Mouse (Mus musculus): Measurements from ENCODE around the gene Osbpl8. TPM values are rescaled to one million over a fixed set of nuclear protein-coding genes. Genes with fewer than 3 reads are reported as not detected.
"Not testable (repeated sequence)": the region's sequence is repeated elsewhere in the genome, so short reads cannot be mapped to it uniquely, and the experiment has no call there.

Osbpl8 gene
- polyA plus RNA-seq, 1 experiment from 2014 or later: 10.5 TPM

DNA sequence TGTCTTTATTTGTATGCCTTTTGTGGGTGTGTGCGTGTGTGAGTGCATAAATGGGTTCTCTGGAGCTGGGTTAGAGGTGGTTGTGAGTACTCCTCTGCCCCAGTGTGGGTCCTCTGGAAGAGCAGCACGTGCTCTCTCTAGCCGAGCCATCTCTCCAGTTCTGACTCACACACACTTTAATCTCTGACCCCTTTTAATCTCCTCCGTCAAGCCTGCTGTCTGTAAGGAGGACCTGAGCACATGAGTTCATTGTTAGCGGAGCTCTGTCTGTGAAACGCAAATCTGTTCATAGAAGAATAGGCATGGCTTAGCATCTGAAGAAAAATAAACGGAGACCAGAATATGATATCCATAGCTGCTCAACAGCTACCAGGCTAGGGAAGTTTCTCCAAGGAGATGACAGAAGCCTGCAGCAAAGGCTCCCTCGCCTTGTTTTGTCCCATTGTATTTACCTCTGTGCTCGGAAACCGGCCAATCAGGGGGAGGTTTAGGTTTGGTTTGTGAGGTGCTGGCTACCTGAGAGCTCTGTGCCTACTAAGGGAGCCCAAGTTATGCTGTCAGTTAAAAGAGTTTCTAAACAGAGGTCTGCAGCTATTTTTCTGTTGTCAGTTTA lies 58.8 kb downstream of the Osbpl8 start:
- no peaks in the 10 kb centered on the region for H3K27me3 ChIP-seq
- no peak overlapping the region for H3K4me3 ChIP-seq
- no peak overlapping the region for H3K9ac ChIP-seq
- H3K9me3 ChIP-seq: no peaks in the 10 kb centered on the region
- no peak overlapping the region for H3K4me2 ChIP-seq
- peaks cover 4% of the 10 kb centered on the region; the same call in 1 of the 2 replicates for H3K4me1 ChIP-seq
- H3K27ac ChIP-seq: no peak overlapping the region
- 30% methylated on average over 10 of the region's 10 CpGs for whole genome bisulfite sequencing
- no peaks in the 10 kb centered on the region for H3K36me3 ChIP-seq
- no peak for ATAC-seq (ENCODE audit: borderline replicate concordance, extremely low read depth, low FRiP score, low TSS enrichment)

DNA sequence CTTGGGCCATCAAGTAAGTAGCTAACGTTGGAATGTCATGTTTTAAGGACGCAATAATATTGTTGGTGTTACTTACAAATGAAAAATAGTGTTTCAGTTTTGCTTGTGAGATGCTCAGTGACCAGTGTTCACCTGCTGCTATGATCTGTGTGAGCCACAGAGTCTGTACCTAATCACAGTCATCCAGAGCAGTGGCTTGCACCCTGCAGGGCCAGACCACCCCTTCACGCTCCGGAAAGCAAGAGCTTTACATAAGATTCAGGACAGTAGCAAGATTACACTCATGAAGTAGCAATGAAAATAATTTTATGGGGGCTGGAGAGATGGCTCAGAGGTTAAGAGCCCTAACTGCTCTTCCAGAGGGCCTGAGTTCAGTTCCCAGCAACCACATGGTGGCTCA lies 60.1 kb downstream of the Osbpl8 start:
- Histone ChIP-seq H3K9me3 (no peaks in the 10 kb centered on the region), H3K27ac (no peak overlapping the region), H3K4me2 (no peak overlapping the region), H3K4me3 (no peak overlapping the region), H3K4me1 (peaks cover 4% of the 10 kb centered on the region; the same call in 1 of the 2 replicates), H3K36me3 (no peaks in the 10 kb centered on the region), H3K27me3 (no peaks in the 10 kb centered on the region), H3K9ac (no peak overlapping the region)
- WGBS: 81% methylated on average over 4 of the region's 4 CpGs
- no peak for ATAC-seq (ENCODE audit: borderline replicate concordance, extremely low read depth, low FRiP score, low TSS enrichment)

DNA sequence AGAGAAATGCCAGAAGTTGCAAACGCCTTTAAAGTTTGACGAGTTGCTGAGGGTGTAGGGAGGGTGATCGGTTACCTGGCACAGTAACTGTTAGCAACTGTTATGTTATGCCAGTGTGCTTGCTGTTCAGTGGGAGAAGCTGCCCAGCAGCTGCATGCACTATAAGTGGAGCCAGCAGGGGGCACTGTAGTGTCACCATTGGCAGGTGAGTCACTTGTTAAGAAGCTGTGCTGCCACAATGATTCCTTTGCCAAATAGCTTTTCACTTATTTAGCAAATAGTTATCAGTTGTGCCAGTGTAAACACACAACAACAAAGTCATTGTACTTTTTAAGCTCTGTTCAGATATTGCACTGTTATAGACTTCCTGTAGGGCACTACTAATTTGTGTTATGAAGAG lies 62.0 kb downstream of the Osbpl8 start:
- no peak overlapping the region for H3K4me3 ChIP-seq
- WGBS: 20% methylated on average over 3 of the region's 3 CpGs
- no peak overlapping the region for H3K9ac ChIP-seq
- H3K27ac ChIP-seq: no peak overlapping the region
- no peaks in the 10 kb centered on the region for H3K27me3 ChIP-seq
- no peak for ATAC-seq (ENCODE audit: borderline replicate concordance, extremely low read depth, low FRiP score, low TSS enrichment)
- no peaks in the 10 kb centered on the region for H3K36me3 ChIP-seq
- no peak overlapping the region for H3K4me2 ChIP-seq
- H3K9me3 ChIP-seq: no peaks in the 10 kb centered on the region
- H3K4me1 ChIP-seq: peaks cover 4% of the 10 kb centered on the region; the same call in 1 of the 2 replicates

DNA sequence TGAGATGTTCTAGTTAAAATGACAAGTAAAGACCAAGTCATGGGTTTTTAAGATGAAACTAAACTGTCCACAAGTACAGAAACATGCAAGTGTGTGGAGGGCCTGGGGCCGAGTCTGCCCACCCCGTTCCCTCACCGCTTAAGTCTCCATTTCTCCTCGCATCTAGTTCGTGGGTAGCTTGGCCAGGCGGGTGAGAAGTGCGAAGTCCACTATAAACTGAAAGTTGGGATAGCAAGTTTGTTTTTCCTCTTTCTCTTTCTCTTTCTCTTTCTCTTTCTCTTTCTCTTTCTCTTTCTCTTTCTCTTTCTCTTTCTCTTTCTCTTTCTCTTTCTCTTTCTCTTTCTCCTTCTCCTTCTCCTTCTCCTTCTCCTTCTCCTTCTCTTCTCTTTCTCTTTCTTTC lies 67.7 kb downstream of the Osbpl8 start:
- H3K9ac ChIP-seq; H3K4me1 ChIP-seq; H3K4me2 ChIP-seq; H3K27ac ChIP-seq; H3K4me3 ChIP-seq; ATAC-seq (ENCODE audit: borderline replicate concordance, extremely low read depth, low FRiP score, low TSS enrichment); H3K27me3 ChIP-seq; H3K36me3 ChIP-seq; H3K9me3 ChIP-seq: not testable (repeated sequence)
- WGBS: 86% methylated on average over 7 of the region's 7 CpGs

DNA sequence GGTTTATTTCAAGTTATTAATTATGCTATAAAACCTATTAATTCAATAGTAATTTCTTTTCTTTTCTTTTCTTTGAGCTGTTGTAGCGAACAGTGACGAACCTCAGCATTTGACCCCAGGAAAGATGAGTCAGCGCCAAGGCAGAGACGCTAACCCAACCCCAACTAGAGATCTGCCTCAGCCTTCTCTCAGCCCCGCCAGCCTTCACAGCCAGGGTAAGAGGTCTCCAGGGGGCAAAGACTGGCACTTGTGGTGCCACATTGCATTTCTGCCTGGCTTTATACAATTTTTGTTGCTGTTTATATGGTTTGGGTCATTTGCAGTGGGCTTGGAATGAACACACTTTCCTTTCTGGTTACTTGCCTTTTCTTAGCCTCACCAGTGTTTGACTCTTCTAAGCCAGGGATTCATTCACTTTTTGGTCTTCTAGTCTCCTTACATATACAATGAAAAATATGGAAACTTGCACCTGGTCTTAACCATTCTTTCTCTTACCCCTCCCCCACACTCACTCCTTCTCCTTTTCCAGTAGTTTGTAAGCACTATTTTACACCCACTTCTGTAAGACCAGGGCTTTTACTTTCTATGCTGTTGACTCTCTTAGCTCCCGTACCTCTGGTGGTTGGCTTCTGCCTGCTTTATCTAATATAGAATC lies 69.1 kb downstream of the Osbpl8 start:
- Histone ChIP-seq H3K4me3 (no peak overlapping the region), H3K4me1 (no peaks in the 10 kb centered on the region), H3K4me2 (no peak overlapping the region), H3K9me3 (no peaks in the 10 kb centered on the region), H3K36me3 (no peaks in the 10 kb centered on the region), H3K9ac (no peak overlapping the region), H3K27me3 (no peaks in the 10 kb centered on the region), H3K27ac (no peak overlapping the region)
- WGBS: 81% methylated on average over 6 of the region's 6 CpGs
- ATAC-seq (ENCODE audit: borderline replicate concordance, extremely low read depth, low FRiP score, low TSS enrichment): no peak

DNA sequence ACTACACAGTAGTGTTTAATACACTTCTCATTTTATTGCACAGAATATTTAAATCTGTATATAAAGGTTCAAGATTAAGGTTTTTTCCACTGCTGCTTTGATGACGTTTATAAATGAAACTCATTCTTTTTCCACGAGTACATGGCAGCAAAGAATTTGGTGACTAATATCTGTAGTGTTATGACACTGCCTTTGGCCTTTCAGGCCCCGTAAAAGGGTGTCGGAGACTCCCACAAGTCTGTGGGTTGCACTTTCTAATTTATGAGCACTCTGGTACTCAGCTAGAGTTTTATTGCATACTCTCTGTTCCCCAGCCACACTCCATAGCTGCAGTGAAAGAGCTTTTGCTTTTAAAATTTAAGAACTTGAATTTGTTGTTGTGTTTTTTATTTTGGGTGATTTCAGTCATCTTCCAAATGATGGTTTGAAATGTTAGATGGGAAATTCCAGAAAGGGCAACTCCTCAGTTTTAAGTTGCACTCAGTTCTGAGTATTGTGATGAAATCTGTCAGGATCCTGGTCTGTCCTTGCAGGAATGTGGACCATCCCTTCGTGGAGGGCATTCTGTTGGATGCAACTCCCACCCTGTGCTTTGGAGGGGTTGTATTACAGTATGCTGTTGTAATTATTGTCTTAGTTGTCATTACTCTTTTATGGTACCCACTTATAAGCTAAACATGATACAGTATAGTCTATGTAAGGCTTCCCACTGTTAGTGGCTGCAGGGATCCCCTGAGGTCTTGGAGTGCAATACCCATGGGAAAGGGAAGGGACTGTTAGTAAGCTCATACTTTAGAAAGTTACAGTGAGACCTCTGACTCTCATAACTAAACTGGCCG lies 70.1 kb downstream of the Osbpl8 start:
- no peak overlapping the region for H3K9ac ChIP-seq
- H3K36me3 ChIP-seq: no peaks in the 10 kb centered on the region
- H3K27ac ChIP-seq: no peak overlapping the region
- ATAC-seq (ENCODE audit: borderline replicate concordance, extremely low read depth, low FRiP score, low TSS enrichment): no peak
- H3K4me2 ChIP-seq: no peak overlapping the region
- H3K27me3 ChIP-seq: no peaks in the 10 kb centered on the region
- H3K9me3 ChIP-seq: no peaks in the 10 kb centered on the region
- H3K4me1 ChIP-seq: no peaks in the 10 kb centered on the region
- no peak overlapping the region for H3K4me3 ChIP-seq
- 58% methylated on average over 6 of the region's 6 CpGs for WGBS

DNA sequence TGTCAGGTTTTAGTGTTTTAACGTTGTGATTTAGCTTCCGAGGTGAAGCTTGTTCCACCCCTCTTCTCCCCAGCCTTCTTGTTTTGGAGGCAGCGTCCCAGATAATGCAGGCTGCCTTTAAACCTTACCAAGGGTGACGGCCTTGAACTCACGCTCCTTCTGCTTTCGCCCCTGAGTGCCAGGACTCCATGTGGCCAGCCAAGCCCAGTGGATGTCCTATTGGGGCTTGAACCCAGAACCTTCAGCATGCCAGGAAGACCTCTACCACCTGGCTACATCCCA lies 70.7 kb downstream of the Osbpl8 start:
- Histone ChIP-seq H3K36me3 (no peaks in the 10 kb centered on the region), H3K4me2 (no peak overlapping the region), H3K9me3 (no peaks in the 10 kb centered on the region), H3K4me1 (no peaks in the 10 kb centered on the region), H3K4me3 (no peak overlapping the region), H3K9ac (no peak overlapping the region), H3K27me3 (no peaks in the 10 kb centered on the region), H3K27ac (no peak overlapping the region)
- 94% methylated on average over 6 of the region's 6 CpGs for WGBS
- ATAC-seq (ENCODE audit: borderline replicate concordance, extremely low read depth, low FRiP score, low TSS enrichment): no peak

DNA sequence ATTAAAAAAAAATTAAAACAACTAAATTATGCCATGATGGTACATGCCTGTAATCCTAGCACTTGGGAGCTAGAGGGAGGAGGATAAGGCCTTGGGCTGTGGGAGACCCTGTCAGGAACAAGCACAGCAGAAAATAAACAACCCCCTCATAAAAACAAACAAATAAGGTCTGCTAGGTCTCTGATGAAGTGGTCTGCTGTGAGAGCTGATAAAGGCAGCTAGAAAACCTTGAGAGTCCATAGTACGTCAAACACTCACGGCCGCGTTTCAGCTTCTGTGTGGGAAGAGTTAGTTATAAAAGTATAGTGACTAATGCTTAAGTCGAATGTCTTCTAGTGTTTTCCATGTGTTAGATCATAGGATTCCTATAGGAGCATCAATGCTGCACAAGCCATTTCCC lies 72.9 kb downstream of the Osbpl8 start:
- Histone ChIP-seq H3K27ac (no peak overlapping the region), H3K9ac (no peak overlapping the region), H3K4me2 (no peak overlapping the region), H3K4me1 (no peaks in the 10 kb centered on the region), H3K27me3 (no peaks in the 10 kb centered on the region), H3K36me3 (no peaks in the 10 kb centered on the region), H3K4me3 (no peak overlapping the region), H3K9me3 (no peaks in the 10 kb centered on the region)
- no peak for ATAC-seq (ENCODE audit: borderline replicate concordance, extremely low read depth, low FRiP score, low TSS enrichment)
- WGBS: 55% methylated on average over 5 of the region's 5 CpGs

DNA sequence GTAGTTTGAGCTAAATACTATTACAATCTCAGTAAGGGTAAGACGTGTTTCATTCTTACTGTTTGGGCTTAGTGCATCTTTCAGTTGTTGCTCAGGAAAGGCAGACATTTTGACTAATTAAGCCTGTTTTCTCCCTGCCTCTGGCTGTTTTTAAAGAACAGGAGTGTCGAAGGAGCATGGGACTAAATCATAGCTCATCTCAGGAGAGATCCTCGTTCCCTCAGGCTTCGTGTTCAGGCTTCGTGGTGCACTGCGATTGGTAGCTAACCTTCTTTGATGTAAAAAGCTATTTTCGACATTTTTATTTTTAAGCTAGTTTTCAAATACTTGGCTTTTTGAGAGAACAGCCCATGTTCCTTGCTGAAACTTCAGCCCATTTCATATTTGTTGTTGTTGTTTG lies 78.1 kb downstream of the Osbpl8 start:
- Histone ChIP-seq H3K4me1 (no peaks in the 10 kb centered on the region), H3K4me3 (no peak overlapping the region), H3K9ac (no peak overlapping the region), H3K27ac (no peak overlapping the region), H3K4me2 (no peak overlapping the region), H3K9me3 (no peaks in the 10 kb centered on the region), H3K27me3 (no peaks in the 10 kb centered on the region), H3K36me3 (no peaks in the 10 kb centered on the region)
- no peak for ATAC-seq (ENCODE audit: borderline replicate concordance, extremely low read depth, low FRiP score, low TSS enrichment)
- 85% methylated on average over 7 of the region's 7 CpGs for WGBS

DNA sequence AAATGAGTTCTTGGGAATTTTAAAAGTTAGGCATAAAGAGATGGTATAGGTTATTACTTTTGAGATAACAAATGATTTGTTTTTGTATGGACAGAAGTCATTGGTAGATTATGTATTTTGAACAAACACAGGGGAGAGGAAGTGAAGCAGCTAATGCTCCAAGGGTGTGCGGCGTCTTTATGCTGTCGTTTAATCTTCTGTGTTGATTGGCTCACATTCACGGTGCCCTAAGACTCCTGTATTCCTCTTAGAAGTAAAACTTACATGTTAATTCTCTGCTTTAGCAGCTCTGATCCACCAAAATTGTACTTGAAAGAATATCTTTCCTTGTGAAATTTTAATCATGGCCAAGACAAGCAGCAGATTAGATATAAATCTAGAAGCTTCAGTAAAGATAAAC lies 83.1 kb downstream of the Osbpl8 start:
- Histone ChIP-seq H3K9ac (no peak overlapping the region), H3K4me3 (no peak overlapping the region), H3K27me3 (no peaks in the 10 kb centered on the region), H3K27ac (no peak overlapping the region), H3K36me3 (no peaks in the 10 kb centered on the region), H3K4me2 (no peak overlapping the region), H3K4me1 (no peaks in the 10 kb centered on the region), H3K9me3 (no peaks in the 10 kb centered on the region)
- WGBS: 49% methylated on average over 4 of the region's 4 CpGs
- ATAC-seq (ENCODE audit: borderline replicate concordance, extremely low read depth, low FRiP score, low TSS enrichment): no peak

DNA sequence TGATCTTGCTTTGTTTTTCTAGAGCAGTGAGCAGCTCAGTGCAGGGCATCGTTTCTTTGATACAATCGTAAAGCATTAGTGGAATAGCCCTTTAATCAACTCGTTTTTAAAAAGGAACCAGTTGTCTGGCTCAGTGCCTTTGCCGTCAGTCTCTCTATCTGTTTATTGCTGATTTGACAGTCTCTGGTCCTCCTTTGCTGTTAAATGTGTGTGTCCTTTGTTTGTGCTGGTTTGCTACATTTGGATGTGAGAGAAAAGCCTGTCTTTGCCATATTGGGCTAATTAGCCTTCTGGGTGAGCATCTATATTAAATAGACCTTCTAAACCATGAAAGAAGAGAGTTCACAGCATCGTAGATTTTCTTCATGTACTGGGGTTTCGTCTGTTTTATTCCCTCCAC lies 83.6 kb downstream of the Osbpl8 start:
- H3K36me3 ChIP-seq: no peaks in the 10 kb centered on the region
- 49% methylated on average over 6 of the region's 6 CpGs for WGBS
- no peak overlapping the region for H3K9ac ChIP-seq
- no peak overlapping the region for H3K4me3 ChIP-seq
- no peak for ATAC-seq (ENCODE audit: borderline replicate concordance, extremely low read depth, low FRiP score, low TSS enrichment)
- no peaks in the 10 kb centered on the region for H3K9me3 ChIP-seq
- no peak overlapping the region for H3K27ac ChIP-seq
- no peaks in the 10 kb centered on the region for H3K27me3 ChIP-seq
- no peak overlapping the region for H3K4me2 ChIP-seq
- H3K4me1 ChIP-seq: no peaks in the 10 kb centered on the region

DNA sequence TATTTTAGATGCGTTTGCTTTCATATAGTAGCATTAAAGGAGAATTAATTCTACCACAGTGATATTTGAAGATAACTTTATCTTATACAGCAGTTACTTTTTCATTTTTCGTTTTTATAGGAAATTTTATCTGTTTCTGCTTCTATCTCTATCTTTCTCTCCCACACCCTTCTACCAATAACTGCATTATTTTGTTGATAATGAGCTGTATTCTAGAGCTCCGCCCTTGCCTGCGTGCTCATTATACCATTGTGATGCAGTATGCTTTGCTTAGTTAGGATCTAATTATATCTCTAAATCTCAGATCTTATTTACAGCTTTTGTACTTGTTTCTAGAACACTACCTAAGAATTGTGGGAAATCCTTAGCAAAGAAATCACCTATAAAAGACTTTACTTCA lies 85.6 kb downstream of the Osbpl8 start:
- ATAC-seq (ENCODE audit: borderline replicate concordance, extremely low read depth, low FRiP score, low TSS enrichment): no peak
- WGBS: 85% methylated on average over 4 of the region's 4 CpGs
- Histone ChIP-seq H3K4me1 (no peaks in the 10 kb centered on the region), H3K27ac (no peak overlapping the region), H3K36me3 (no peaks in the 10 kb centered on the region), H3K4me3 (no peak overlapping the region), H3K9ac (no peak overlapping the region), H3K4me2 (no peak overlapping the region), H3K27me3 (no peaks in the 10 kb centered on the region), H3K9me3 (no peaks in the 10 kb centered on the region)

Measured in lung, embryonic 15.5 days (tissue).